Mouse (Mus musculus): ENCODE measurements around the gene Flt1.

- TF ChIP-seq CTCF (IDR thresholded peaks at IDR 0.05) (no peak), POLR2A (IDR thresholded peaks at IDR 0.05; ENCODE audit: insufficient read depth, low read depth, low read length) (no peak)
Observed at GRCm38 (mm10) chr5:147761984-147762383, 36.2 kb upstream of the Flt1 start.

Data from heart, adult 2 months (tissue).